In the genomic region with DNA sequence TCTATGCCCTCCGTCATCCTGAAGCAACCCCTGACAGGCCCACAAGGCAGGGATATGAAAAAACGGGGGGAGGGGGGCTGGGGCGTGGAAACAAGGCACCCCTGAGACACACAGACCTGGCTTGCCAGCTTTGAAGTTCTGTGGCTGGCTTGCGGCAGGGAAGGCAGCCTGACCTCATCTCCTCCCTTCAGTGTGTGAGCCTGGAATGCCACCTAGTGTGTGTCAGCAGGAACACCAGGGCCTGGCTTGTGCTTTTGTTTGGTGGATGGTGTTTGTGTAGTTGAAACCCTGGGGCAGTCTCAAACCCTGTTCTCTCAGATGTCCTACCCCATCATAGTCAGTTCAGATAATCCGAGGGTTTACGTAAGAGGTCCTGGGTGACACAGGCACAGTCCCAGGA, we compare ENCODE assay signal across 8 mouse cellular contexts.
DNase-seq lines count a peak whose midpoint lies in the region; ATAC-seq lines count a peak whose summit lies in the region.

No protein-coding gene starts in this region.

- H3K27me3 ChIP-seq in embryonic facial prominence, embryonic 11.5 days (ENCODE audit: control insufficient read depth, insufficient read depth, low read length): no peaks in the 10 kb centered on the region
- H3K27me3 ChIP-seq in kidney, embryonic 14.5 days (ENCODE audit: control insufficient read depth, insufficient read depth, low read length): no peaks in the 10 kb centered on the region
- H3K27me3 ChIP-seq in limb, embryonic 13.5 days: 0 out of 2 replicates have a peak, but pooled peaks cover 2% of the 10 kb centered on the region
- H3K27me3 ChIP-seq in neural tube, embryonic 14.5 days (ENCODE audit: control insufficient read depth, insufficient read depth, low read length): no peaks in the 10 kb centered on the region

- H3K4me2 ChIP-seq in embryonic facial prominence, embryonic 11.5 days (ENCODE audit: low read depth, low read length): no peak overlapping the region
- no peak overlapping the region for H3K4me2 ChIP-seq in kidney, embryonic 14.5 days (replicated peaks; ENCODE audit: low read depth, low read length)
- H3K4me2 ChIP-seq in limb, embryonic 13.5 days (replicated peaks): no peak overlapping the region
- no peak overlapping the region for H3K4me2 ChIP-seq in neural tube, embryonic 14.5 days (ENCODE audit: low read depth, low read length)

- 20% methylated on average over 6 of the region's 6 CpGs for WGBS in embryonic facial prominence, embryonic 11.5 days
- 24% methylated on average over 6 of the region's 6 CpGs for WGBS in kidney, embryonic 14.5 days
- WGBS in limb, embryonic 13.5 days: 19% methylated on average over 6 of the region's 6 CpGs
- 25% methylated on average over 6 of the region's 6 CpGs for WGBS in neural tube, embryonic 14.5 days

- H3K9ac ChIP-seq in embryonic facial prominence, embryonic 11.5 days (replicated peaks; ENCODE audit: low read length): no peak overlapping the region
- no peak overlapping the region for H3K9ac ChIP-seq in kidney, embryonic 14.5 days (ENCODE audit: low read depth, low read length)
- H3K9ac ChIP-seq in limb, embryonic 13.5 days: no peak overlapping the region
- H3K9ac ChIP-seq in neural tube, embryonic 14.5 days (replicated peaks; ENCODE audit: low read depth, low read length): no peak overlapping the region

- H3K4me3 ChIP-seq in embryonic facial prominence, embryonic 11.5 days (ENCODE audit: low read depth, low read length): no peak overlapping the region
- H3K4me3 ChIP-seq in kidney, embryonic 14.5 days (ENCODE audit: low read length): no peak overlapping the region
- H3K4me3 ChIP-seq in limb, embryonic 13.5 days: no peak overlapping the region
- H3K4me3 ChIP-seq in neural tube, embryonic 14.5 days (ENCODE audit: low read depth, low read length): no peak overlapping the region

- H3K36me3 ChIP-seq in embryonic facial prominence, embryonic 11.5 days (replicated peaks; ENCODE audit: control insufficient read depth, insufficient read depth, low read depth, low read length): no peaks in the 10 kb centered on the region
- no peaks in the 10 kb centered on the region for H3K36me3 ChIP-seq in kidney, embryonic 14.5 days (ENCODE audit: control insufficient read depth, insufficient read depth, low read length)
- no peaks in the 10 kb centered on the region for H3K36me3 ChIP-seq in limb, embryonic 13.5 days
- H3K36me3 ChIP-seq in neural tube, embryonic 14.5 days (ENCODE audit: control insufficient read depth, insufficient read depth, low read length): no peaks in the 10 kb centered on the region

- H3K4me1 ChIP-seq in embryonic facial prominence, embryonic 11.5 days (ENCODE audit: control insufficient read depth, insufficient read depth, low read length): no peaks in the 10 kb centered on the region
- no peaks in the 10 kb centered on the region for H3K4me1 ChIP-seq in kidney, embryonic 14.5 days (ENCODE audit: control insufficient read depth, insufficient read depth, low read length)
- H3K4me1 ChIP-seq in limb, embryonic 13.5 days: peaks cover 36% of the 10 kb centered on the region
- H3K4me1 ChIP-seq in neural tube, embryonic 14.5 days (ENCODE audit: control insufficient read depth, insufficient read depth, low read length): 0 out of 2 replicates have a peak, but pooled peaks cover 8% of the 10 kb centered on the region

- no peaks in the 10 kb centered on the region for H3K9me3 ChIP-seq in embryonic facial prominence, embryonic 11.5 days (replicated peaks; ENCODE audit: control insufficient read depth, low read length)
- no peaks in the 10 kb centered on the region for H3K9me3 ChIP-seq in kidney, embryonic 14.5 days (ENCODE audit: control insufficient read depth, low read length)
- no peaks in the 10 kb centered on the region for H3K9me3 ChIP-seq in limb, embryonic 13.5 days
- no peaks in the 10 kb centered on the region for H3K9me3 ChIP-seq in neural tube, embryonic 14.5 days (ENCODE audit: control insufficient read depth, low read length)

- peak; percentile 31 for DNase-seq in ovary, adult 18-20 months (ENCODE audit: low spot score)
- no peak for DNase-seq in ovary, postnatal 10 days (ENCODE audit: low spot score)
- DNase-seq in embryonic facial prominence, embryonic 11.5 days (ENCODE audit: low spot score): peak; percentile 80
- DNase-seq in heart, adult 9 months (ENCODE audit: low spot score in 2 of 2): peak; percentile 26 to 27
- peak; percentile 11 to 34 for DNase-seq in thymus, postnatal 36 days

- ATAC-seq in embryonic facial prominence, embryonic 11.5 days (replicated peaks; ENCODE audit: insufficient number of reproducible peaks, low FRiP score, low TSS enrichment, low read depth): peak; percentile 91
- ATAC-seq in kidney, embryonic 14.5 days (ENCODE audit: low FRiP score, low TSS enrichment): peak; percentile 89
- peak; percentile 91 for ATAC-seq in limb, embryonic 13.5 days (ENCODE audit: low FRiP score, low read depth)
- ATAC-seq in neural tube, embryonic 14.5 days (ENCODE audit: low read depth): peak; percentile 90

- H3K27ac ChIP-seq in embryonic facial prominence, embryonic 11.5 days (replicated peaks; ENCODE audit: low read depth, low read length): no peak overlapping the region
- H3K27ac ChIP-seq in kidney, embryonic 14.5 days (ENCODE audit: low read depth, low read length): no peak overlapping the region
- no peak overlapping the region for H3K27ac ChIP-seq in limb, embryonic 13.5 days
- no peak overlapping the region for H3K27ac ChIP-seq in neural tube, embryonic 14.5 days (ENCODE audit: low read depth, low read length)
